Mouse (Mus musculus): Measurements from ENCODE around the gene Nol11. TPM values are rescaled to one million over a fixed set of nuclear protein-coding genes. Genes with fewer than 3 reads are reported as not detected.
A peak's percentile ranks its signal among the peaks of the same experiment; 100 is the strongest.
"Not testable (repeated sequence)": the region's sequence is repeated elsewhere in the genome, so short reads cannot be mapped to it uniquely, and the experiment has no call there.

The Nol11 gene
- total RNA-seq, 4 experiments from 2014 or later, result 24.6 to 25.7 (median 25.6) TPM

DNA sequence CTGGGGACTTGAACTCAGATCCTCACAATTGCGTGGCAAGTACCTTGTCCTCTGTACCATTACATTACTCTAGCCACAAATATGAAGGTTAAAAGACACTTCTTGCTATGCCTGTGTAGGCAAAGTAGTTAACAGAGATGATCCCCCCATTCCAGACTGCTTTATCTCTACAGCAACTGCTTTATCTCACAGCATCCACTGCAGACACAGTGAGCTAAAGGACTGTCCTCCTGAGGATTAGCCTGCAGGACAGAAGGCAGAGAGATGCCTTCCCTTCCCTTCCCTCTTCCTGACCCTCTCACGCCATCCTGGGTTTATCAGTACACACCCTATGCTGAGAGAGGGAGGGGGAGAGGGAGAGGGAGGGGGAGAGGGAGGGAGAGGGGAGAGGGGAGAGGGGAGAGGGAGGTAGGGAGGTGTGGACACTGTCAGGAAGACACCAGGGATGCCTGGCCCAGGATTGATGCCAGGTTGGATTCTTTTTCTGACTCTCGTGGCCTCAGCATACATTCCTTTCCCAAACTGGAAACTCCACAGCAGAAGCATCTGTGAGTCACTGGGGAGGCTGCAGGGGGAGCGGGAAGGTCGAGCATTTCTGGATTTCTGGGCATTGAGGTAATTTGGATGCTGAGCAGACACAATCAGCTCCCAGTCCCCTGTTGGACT is 32.1 kb downstream of the Nol11 start:
- no peak for DNase-seq (ENCODE audit: low spot score in 2 of 2)

GRCm38 (mm10) chr11:107155292-107155691 is 33.9 kb downstream of the Nol11 start:
- no peak for DNase-seq (ENCODE audit: low spot score in 2 of 2)

- DNase-seq (ENCODE audit: low spot score in 2 of 2), result no peak
These were observed 34.8 kb downstream of the Nol11 start for GRCm38 (mm10) chr11:107154431-107154830.

GRCm38 (mm10) chr11:107153645-107154044 is 35.5 kb downstream of the Nol11 start:
- DNase-seq (ENCODE audit: low spot score in 2 of 2), result no peak

DNA sequence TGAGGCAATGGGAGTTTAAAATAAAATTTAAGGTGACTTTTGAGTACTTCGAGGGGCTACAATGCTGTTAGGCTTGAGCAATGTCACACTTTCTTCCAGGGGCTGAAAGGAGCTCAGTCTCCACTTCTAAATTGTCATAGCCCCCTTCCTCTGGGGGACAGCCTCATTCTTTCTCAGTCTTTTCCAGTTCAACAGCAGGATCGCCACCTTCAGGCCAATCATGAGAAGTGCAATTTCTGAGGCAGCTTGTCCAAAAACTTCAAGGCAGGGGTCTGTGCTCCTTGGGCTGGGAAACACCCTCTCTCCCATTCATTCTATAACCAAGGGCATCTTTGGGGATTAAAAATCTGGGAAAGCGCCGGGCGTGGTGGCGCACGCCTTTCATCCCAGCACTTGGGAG is 37.4 kb downstream of the Nol11 start:
- DNase-seq (ENCODE audit: low spot score in 2 of 2), result no peak

DNA sequence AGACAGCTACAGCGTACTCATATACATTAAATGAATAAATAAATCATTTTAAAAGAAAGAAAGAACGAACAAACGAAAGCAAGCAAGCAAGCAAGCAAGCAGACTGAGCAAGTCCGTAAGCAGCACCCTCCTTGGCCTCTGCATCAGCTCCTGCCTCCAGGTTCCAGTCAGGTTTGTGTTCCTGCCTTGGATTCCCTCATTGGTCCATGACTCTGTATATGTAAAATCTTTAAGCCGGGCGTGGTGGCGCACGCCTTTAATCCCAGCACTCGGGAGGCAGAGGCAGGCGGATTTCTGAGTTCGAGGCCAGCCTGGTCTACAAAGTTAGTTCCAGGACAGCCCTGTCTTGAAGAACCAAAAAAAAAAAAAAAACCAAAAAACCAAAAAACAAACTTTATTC is 45.2 kb downstream of the Nol11 start:
- DNase-seq (ENCODE audit: low spot score in 2 of 2), result not testable (repeated sequence)

DNA sequence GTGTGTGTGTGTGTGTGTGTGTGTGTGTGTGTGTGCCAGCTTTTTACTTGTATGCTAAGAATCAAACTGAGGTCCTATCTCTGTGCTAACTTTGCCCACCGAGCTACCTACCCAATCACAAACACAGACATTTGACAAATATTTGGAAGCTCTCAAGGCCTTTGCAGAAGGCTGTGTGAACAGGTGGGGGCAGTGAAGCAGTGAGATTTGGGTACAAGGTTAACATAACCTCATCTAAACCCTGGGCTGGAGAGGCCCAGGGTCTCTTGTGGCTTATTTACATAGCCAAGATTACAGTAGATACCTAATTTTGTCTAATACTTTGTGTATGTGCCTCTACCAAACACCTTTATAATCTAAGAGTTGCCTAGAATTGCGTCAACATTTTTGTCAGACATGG is 46.8 kb downstream of the Nol11 start:
- no peak for DNase-seq (ENCODE audit: low spot score in 2 of 2)

DNA sequence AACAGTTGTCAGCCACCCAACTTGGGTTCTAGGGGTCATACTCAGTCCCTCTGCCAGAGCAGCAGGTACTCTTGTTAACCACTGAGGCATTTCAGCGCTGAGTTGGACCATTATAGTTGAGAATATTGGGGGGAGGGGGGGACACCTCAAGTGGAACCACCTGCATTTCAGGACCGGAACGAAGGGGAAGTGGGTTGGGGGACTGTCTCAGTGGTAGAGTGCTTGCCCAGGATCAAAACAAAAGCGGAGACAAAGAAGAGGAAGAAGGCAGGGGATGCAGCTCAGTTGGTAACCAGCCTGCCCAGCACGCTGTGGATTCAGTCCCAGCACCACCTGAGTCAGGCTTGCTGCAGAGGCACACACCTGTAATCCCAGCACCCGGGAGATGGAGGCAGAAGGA is 48.4 kb downstream of the Nol11 start:
- no peak for DNase-seq (ENCODE audit: low spot score in 2 of 2)

DNA sequence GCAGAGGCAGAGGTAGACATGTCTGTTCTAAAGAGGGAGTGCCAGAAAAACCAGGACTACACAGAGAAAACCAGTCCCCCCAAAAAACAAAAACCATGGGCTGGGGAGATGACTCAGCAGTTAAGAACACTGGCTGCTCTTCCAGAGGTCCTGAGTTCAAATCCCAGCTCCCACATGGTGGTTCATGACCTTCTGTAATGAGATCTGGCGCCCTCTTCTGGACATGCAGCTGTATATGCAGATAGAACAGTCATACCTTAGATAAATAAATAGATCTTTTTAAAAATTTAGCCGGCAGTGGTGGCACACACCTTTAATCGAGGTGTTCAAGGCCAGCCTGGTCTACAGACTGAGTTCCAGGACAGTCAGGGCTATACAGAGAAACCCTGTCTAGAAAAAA is 50.5 kb downstream of the Nol11 start:
- DNase-seq (ENCODE audit: low spot score in 2 of 2), result no peak

DNA sequence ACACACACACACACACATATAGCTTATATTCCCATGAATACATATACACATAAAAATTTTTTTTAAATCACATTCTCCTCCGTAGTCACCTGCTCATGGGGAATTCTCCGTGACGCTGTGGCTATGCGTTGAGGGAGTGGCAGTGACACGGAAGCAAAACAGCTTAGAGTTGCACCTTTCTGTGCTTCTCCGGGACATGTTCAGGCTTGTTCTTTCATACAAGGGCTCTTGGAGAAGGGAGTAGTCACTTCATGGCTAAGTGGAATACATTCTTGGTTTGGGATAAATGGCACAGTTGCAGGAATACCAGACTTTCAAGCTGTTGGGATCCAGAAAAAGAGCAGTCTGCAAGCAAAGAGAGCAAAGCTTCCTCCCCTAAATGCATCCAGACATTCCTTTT is 51.6 kb downstream of the Nol11 start:
- no peak for DNase-seq (ENCODE audit: low spot score in 2 of 2)

- DNase-seq (ENCODE audit: low spot score in 2 of 2), result not testable (repeated sequence)
These were observed 52.7 kb downstream of the Nol11 start for GRCm38 (mm10) chr11:107136458-107136857.

- no peak for DNase-seq (ENCODE audit: low spot score in 2 of 2)
These were observed 53.4 kb downstream of the Nol11 start for GRCm38 (mm10) chr11:107135741-107136140.

GRCm38 (mm10) chr11:107132426-107132825 is 56.8 kb downstream of the Nol11 start:
- peak in 1 of 2 experiments; percentile 21 for DNase-seq (ENCODE audit: low spot score in 2 of 2)

DNA sequence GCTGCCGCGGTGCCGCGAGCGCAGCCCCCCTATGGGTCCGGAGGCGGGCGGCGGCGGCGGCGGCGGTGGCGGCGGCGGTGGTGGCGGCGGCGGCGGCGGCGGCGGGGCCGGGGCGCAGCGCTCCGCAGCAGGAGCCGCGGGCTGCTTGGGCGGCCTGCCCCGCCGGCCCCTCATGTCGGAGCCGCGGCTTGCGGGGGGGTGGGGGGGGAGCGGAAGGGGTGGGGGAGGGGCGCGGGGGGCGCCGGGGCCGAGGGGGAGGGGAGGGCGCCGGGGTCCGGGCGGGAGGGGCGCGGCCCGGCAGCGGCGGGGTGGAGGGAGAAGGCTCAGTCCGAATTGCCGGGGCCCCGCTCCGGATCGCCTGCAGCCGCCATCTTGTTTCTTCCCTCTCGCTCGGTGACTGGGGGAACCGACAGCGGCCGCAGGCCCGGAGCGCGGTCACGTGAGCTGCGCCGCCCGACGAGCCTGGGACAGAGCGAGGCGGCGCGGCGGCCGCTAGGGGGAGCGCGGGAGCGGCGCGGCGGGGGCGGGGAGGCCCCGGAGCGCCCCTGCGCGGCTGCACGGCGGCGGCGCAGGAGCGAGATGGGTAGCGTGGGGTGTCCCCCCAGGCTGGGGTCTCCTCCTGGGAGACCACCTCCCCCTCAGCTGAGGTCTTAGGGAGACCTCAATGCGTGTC is 57.3 kb downstream of the Nol11 start, which contains the start of gene Bptf:
Gene Bptf, minus strand, starts transcription at position 379 of the 673 bp plus-strand sequence.
- peak; percentile 71 to 80 for DNase-seq (ENCODE audit: low spot score in 2 of 2)

DNA sequence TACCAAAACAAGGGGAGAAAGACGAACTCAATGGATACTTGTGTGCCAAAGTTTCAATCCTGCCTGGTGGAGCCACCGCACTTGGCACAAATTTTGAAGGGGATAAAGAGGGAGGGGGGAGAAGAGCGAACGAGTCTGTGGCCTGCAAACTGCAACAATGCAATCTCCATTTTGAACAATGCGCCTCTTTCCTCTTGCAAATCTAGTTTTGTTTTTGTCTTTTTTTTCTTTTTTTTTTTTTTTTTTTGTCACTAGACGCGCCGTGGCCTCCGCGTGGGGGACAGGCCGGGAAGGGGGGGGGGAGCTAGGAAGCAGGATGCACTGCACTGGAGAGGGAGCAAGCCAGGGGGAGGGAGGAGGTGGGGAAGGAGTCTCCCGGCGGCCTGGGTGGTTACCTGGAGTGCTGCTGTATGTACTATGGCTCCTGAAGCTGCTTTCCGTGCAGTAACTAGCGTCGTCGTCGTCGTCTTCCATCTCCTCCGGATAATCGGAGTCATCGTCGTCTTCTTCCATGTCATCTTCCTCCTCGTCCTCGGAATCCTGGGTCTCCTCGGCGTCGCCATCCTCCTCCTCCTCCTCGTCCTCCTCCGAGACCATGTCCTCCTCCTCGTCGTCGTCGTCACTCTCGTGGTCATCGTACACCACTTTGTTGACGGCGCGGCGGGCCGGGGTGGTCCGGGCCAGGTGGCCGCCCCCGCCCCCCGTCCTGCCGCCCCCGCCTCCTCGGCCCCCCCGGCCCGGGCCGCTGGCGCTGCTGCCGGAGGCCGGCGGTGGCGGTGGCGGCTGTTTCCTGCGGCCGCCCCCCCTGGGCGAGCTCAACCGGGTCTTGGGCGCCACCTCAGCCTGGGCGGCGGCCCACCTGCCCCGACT is 58.1 kb downstream of the Nol11 start:
- DNase-seq (ENCODE audit: low spot score in 2 of 2), result peak; percentile 34 to 57

DNA sequence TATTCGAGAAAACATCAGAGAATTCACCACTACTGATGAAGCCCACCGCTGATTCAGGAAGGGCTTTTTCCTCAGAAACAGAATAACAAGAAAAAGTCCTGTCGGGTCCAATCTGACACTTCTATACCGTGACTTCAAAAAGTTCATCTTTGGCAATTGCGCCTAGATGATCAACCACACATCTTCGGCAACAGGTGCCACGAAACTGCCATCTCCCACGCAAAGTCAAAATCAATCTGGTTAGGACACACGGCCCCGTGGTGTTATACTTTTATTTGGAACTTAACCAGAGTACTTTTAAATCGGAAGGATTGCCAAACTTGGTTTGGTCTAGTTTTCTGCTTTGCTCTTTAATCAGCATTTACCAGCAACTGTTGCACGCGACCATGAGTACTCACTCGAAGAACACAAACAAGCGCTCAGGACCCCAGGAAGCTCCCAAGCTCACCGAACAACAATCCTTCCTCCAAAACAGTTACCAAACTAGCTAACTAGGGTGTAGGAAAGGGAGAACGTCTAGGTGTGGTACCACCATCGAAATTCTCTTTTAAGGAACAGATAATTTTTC is 58.9 kb downstream of the Nol11 start:
- DNase-seq (ENCODE audit: low spot score in 2 of 2), result no peak

GRCm38 (mm10) chr11:107129641-107130040 is 59.5 kb downstream of the Nol11 start:
- no peak for DNase-seq (ENCODE audit: low spot score in 2 of 2)

DNA sequence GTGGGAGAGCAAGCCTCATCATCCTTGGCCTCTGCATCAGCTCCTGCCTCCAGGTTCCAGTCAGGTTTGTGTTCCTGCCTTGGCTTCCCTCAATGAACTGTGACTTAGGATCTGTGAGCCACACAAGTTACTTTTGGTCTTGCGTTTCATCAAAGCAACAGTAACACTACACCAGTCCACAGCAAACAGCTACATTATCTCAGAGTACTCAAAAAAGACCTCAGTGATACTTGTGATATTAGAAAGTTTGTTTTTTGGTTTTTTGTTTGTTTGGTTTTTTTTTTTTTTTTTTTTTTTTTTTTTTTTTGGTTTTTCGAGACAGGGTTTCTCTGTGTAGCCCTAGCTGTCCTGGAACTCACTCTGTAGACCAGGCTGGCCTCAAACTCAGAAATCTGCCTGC is 62.5 kb downstream of the Nol11 start:
- not testable (repeated sequence) for DNase-seq (ENCODE audit: low spot score in 2 of 2)

DNA sequence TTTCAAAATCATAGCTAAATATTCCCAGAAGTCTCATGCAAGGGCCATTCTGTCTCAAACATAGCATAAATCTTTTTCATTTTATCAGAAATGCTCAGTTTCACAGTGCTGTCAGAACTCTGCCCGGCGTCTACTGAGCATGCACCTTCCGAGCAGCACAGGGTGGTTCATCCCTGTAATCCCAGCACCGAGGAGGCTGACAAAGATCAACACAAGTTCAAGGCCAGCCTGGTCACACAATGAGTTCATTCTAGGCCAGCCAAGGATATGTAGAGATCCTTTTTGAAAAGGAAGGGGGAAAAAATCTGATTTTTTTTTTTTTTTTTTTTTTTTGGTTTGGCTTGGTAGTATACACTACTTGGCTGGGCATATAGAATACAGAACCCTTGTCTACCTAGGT is 64.2 kb downstream of the Nol11 start:
- DNase-seq (ENCODE audit: low spot score in 2 of 2), result no peak

DNA sequence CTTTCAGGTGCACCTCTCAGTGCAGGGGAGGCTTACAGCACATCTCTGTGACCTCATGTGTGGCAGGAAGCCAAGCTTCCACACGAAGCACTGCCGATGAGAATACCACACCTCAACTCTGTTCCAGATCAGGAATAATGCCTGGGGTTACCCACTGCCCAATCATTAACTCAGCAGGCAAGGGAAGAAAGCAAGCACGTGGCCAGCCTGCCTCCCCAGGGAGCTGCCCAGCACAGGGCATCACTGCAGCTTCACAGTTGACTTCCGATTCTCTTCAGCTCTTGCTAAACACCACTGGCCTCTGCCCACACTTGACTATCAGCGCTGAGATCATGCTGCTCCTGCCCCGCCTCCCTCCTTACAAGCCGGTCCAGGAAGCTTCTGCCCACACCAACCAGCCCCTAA is 64.9 kb downstream of the Nol11 start:
- peak in 1 of 2 experiments; percentile 37 for DNase-seq (ENCODE audit: low spot score in 2 of 2)

DNA sequence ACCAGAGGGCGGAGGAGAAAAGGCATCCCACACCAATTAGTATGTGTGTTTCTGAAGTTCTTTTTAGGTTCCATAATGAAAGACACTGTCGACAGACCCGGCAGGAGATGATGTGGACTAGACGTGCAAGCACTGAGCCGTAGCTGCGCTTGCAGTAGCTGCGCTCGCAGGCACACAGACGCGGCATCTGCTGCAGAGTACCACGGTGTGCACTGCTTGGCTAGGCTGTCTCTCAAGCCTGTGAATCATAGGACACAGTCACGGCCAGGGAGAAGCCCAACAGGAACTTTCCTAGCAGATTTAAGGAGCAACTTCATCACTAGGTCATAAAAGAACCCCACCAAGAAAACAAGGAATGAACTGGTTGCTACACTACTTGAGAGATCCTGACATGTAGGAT is 71.4 kb downstream of the Nol11 start:
- DNase-seq (ENCODE audit: low spot score in 2 of 2), result no peak

Data from left cerebral cortex, adult 8-10 months (tissue).